Mouse (Mus musculus): Measurements from ENCODE around the gene Tkt. TPM values are rescaled to one million over a fixed set of nuclear protein-coding genes. Genes with fewer than 3 reads are reported as not detected.
"Not testable (repeated sequence)": the region's sequence is repeated elsewhere in the genome, so short reads cannot be mapped to it uniquely, and the experiment has no call there.

Tkt gene
- polyA plus RNA-seq, 1 experiment from 2014 or later: 238 TPM

DNA sequence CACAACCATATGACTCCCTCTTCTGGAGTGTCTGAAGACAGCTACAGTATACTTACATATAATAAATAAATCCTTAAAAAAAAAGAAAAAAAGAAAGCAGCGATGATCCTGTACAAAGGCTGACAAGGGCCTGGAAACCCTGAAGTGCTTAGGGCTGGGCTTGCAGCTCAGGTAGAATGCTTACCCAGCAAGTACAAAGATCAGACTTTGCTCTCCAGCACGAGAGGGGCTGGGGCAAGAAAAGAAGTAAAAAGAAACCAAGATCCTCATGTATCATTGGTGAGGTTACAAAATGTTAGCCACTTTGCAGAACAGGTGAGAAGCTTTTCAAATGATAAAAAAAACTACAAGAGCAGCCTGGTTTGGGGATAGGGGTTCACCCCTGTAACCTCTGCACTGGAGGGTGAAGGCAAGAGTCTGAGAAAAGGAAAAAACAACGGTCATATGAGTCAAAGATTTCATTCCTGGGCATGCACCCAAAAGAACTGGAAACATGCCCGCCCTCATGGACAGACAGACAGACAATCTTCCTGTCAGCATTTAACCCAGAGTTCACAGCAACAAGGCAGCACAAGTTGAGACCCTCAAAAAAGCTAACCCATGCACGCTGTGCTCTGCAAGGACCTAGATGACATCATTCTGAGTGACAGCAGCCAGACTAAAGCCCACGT, 14.2 kb upstream of the Tkt start:
- DNase-seq (ENCODE audit: low spot score): no peak
- Histone ChIP-seq H3K4me3 (replicated peaks; ENCODE audit: low read depth, low read length) (no peak overlapping the region), H3K4me2 (ENCODE audit: low read length) (no peak overlapping the region), H3K9ac (ENCODE audit: low read depth, low read length) (no peak overlapping the region), H3K27me3 (ENCODE audit: insufficient read depth, low read length) (no peaks in the 10 kb centered on the region), H3K4me1 (replicated peaks; ENCODE audit: insufficient read depth, low read length) (no peaks in the 10 kb centered on the region; the same call in 1 of the 2 replicates), H3K9me3 (replicated peaks; ENCODE audit: low read length) (no peaks in the 10 kb centered on the region), H3K36me3 (ENCODE audit: insufficient read depth, low read length) (no peaks in the 10 kb centered on the region), H3K27ac (no peak overlapping the region)
- no peak for TF ChIP-seq CTCF (IDR thresholded peaks at IDR 0.05; ENCODE audit: low read depth)
- WGBS: 68% methylated on average over 6 of the region's 6 CpGs
- ATAC-seq (replicated peaks; ENCODE audit: low FRiP score, low read depth): no peak

DNA sequence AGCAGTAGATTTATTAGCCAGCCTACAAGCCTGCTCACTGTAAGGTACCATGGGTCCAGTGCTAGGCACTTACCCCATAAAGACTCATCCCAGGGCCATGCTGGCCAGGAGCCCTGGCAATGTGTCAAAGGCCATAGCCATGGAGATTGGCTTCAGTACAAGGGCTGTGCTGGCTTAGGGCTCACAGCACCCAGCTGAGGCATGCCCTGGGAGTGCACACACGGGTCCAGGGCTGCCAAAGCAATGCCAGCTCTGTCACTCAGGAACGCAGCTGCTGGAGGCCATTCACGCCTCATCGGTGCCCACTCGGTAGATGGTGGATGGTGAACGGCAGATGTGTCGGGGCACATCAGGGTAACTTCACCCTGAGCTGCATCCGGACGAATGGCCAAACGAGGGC, 6.6 kb upstream of the Tkt start:
- H3K36me3 ChIP-seq (ENCODE audit: insufficient read depth, low read length): no peaks in the 10 kb centered on the region
- H3K9ac ChIP-seq (ENCODE audit: low read depth, low read length): no peak overlapping the region
- 52% methylated on average over 10 of the region's 10 CpGs for WGBS
- no peak for TF ChIP-seq CTCF (IDR thresholded peaks at IDR 0.05; ENCODE audit: low read depth)
- no peaks in the 10 kb centered on the region; the same call in 1 of the 2 replicates for H3K4me1 ChIP-seq (replicated peaks; ENCODE audit: insufficient read depth, low read length)
- ATAC-seq (replicated peaks; ENCODE audit: low FRiP score, low read depth) (no peak; the same call in 1 of the 2 replicates), DNase-seq (ENCODE audit: low spot score) (no peak)
- H3K27me3 ChIP-seq (ENCODE audit: insufficient read depth, low read length): no peaks in the 10 kb centered on the region
- no peak overlapping the region for H3K4me2 ChIP-seq (ENCODE audit: low read length)
- H3K4me3 ChIP-seq (replicated peaks; ENCODE audit: low read depth, low read length): no peak overlapping the region
- H3K27ac ChIP-seq: no peak overlapping the region
- no peaks in the 10 kb centered on the region for H3K9me3 ChIP-seq (replicated peaks; ENCODE audit: low read length)

DNA sequence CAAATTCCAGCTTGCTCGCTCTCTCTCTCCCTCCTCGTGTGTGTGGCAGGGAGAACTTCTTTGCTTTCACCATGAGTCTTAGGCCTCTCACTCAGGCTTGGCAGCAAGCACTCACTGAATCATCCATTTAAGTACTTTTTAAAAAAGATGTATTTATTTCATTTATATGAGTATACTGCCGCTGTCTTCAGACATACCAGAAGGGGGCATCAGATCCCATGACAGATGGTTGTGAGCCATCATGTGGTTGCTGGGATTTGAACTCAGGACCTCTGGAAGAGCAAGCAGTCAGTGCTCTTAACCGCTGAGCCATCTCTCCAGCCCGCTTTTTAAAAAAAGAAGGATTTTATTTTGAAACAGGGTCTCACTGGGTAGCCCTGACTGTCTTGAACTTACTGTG, 4.8 kb upstream of the Tkt start:
- 0 out of 2 replicates have a peak, but pooled peaks have one; percentile 16 for TF ChIP-seq CTCF (IDR thresholded peaks at IDR 0.05; ENCODE audit: low read depth)
- ATAC-seq (replicated peaks; ENCODE audit: low FRiP score, low read depth); H3K9ac ChIP-seq (ENCODE audit: low read depth, low read length); DNase-seq (ENCODE audit: low spot score); H3K4me2 ChIP-seq (ENCODE audit: low read length); H3K27me3 ChIP-seq (ENCODE audit: insufficient read depth, low read length); H3K4me3 ChIP-seq (replicated peaks; ENCODE audit: low read depth, low read length); H3K27ac ChIP-seq; H3K9me3 ChIP-seq (replicated peaks; ENCODE audit: low read length); H3K4me1 ChIP-seq (replicated peaks; ENCODE audit: insufficient read depth, low read length); H3K36me3 ChIP-seq (ENCODE audit: insufficient read depth, low read length): not testable (repeated sequence)
- WGBS: 79% methylated on average over 5 of the region's 5 CpGs

DNA sequence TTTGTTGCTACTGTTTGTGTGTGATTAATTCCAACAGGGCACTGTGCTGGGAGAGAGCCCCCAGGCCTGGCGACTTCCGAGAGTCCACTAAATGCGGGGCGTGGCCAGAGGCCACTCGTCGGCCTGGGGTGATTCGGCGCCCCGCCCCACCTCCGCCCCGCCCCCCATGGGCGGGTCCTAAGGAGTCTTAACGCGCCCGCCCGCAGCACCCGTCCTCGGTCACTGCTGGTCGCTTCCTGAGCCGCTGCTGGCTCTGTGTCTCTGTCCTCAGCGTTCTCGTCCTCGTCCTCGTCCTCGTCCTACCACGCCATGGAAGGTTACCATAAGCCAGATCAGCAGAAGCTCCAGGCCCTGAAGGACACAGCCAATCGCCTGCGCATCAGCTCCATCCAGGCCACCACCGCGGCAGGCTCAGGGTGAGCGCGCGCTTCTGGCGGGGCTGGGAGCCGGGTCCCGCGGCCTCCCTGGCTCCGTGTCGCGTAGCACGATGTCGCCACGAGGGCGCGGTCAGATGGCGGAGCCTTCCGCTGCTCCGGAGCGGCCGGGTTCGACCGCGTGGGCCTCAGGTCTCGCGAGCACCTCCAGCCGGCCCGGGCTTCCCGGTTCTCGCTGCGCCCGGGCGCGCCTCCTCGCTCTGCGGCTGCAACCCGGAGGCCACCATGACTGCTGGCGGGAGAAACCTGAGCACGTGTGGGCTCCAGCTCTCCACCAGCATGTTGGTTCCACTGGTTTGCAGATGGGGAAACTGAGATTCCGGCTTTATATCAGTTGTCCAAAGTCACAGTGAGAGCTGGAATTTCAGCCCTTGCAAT, 1.0 kb downstream of the Tkt start:
- Histone ChIP-seq H3K36me3 (ENCODE audit: insufficient read depth, low read length) (no peaks in the 10 kb centered on the region), H3K4me1 (replicated peaks; ENCODE audit: insufficient read depth, low read length) (peaks cover 24% of the 10 kb centered on the region), H3K9me3 (replicated peaks; ENCODE audit: low read length) (no peaks in the 10 kb centered on the region), H3K9ac (ENCODE audit: low read depth, low read length) (peak overlapping the region; percentile 82), H3K27ac (peak overlapping the region; percentile 92), H3K27me3 (ENCODE audit: insufficient read depth, low read length) (no peaks in the 10 kb centered on the region), H3K4me2 (ENCODE audit: low read length) (peak overlapping the region; percentile 97), H3K4me3 (replicated peaks; ENCODE audit: low read depth, low read length) (peak overlapping the region; percentile 65)
- WGBS: under 1% methylated on average over 69 of the region's 69 CpGs
- no peak for TF ChIP-seq CTCF (IDR thresholded peaks at IDR 0.05; ENCODE audit: low read depth)
- peak; percentile 96 for DNase-seq (ENCODE audit: low spot score)
- ATAC-seq (replicated peaks; ENCODE audit: low FRiP score, low read depth): peak; percentile 93

- Histone ChIP-seq H3K9me3 (replicated peaks; ENCODE audit: low read length) (no peaks in the 10 kb centered on the region), H3K27ac (peak overlapping the region; percentile 92), H3K4me1 (replicated peaks; ENCODE audit: insufficient read depth, low read length) (peaks cover 24% of the 10 kb centered on the region), H3K36me3 (ENCODE audit: insufficient read depth, low read length) (no peaks in the 10 kb centered on the region), H3K4me3 (replicated peaks; ENCODE audit: low read depth, low read length) (peak overlapping the region; percentile 65), H3K4me2 (ENCODE audit: low read length) (peak overlapping the region; percentile 97), H3K9ac (ENCODE audit: low read depth, low read length) (peak overlapping the region; percentile 82), H3K27me3 (ENCODE audit: insufficient read depth, low read length) (no peaks in the 10 kb centered on the region)
- no peak for TF ChIP-seq CTCF (IDR thresholded peaks at IDR 0.05; ENCODE audit: low read depth)
- 0% methylated on average over 10 of the region's 10 CpGs for WGBS
- ATAC-seq (replicated peaks; ENCODE audit: low FRiP score, low read depth) (no peak), DNase-seq (ENCODE audit: low spot score) (peak; percentile 18)
These were observed 1.6 kb downstream of the Tkt start for GRCm38 (mm10) chr14:30549777-30550149.

DNA sequence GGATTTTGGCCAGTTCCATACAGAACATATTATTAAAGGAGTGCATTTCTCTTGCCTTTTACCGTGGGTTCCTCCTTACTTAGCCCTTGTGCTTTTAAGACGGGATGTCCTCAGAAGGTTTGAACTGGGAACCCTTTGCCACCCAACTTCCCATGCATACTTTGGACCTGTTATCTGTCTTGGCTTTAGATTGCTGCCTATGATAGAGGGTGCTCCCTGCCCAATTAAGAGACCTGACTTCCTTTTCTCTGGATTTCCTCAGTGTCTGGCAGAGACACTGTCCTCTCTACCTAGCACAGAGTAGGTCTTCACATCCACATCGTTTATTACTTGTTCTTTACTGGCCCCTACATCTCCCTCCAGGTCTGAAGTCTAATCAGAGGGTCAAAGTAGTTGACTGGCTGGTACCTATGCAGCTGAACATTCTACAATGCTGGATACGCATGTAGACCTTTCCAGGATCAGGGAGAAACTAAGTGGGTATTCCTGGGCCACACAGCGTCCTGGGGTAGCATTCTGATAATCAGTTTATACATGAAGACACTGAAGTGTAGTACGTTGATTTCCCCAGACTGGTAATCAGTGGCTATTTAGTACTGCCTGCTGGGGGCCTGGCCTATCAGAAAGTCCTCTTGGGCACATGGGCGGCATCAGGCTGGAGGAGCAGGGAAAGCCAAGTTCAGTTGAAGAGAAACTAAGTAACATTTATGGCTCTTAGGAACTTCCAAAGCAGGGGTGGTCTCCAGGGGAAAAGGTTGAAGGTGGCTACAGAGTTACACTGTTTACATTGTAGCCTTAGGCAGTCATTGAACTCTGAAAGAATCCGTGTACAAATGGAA, 2.3 kb downstream of the Tkt start:
- peak overlapping the region; percentile 65 for H3K4me3 ChIP-seq (replicated peaks; ENCODE audit: low read depth, low read length)
- DNase-seq (ENCODE audit: low spot score) (no peak), ATAC-seq (replicated peaks; ENCODE audit: low FRiP score, low read depth) (no peak)
- no peaks in the 10 kb centered on the region for H3K27me3 ChIP-seq (ENCODE audit: insufficient read depth, low read length)
- H3K27ac ChIP-seq: no peak overlapping the region
- H3K9me3 ChIP-seq (replicated peaks; ENCODE audit: low read length): no peaks in the 10 kb centered on the region
- 0 out of 2 replicates have a peak, but pooled peaks cover 2% of the 10 kb centered on the region for H3K36me3 ChIP-seq (ENCODE audit: insufficient read depth, low read length)
- TF ChIP-seq CTCF (IDR thresholded peaks at IDR 0.05; ENCODE audit: low read depth): no peak
- H3K9ac ChIP-seq (ENCODE audit: low read depth, low read length): peak overlapping the region; percentile 82
- H3K4me2 ChIP-seq (ENCODE audit: low read length): peak overlapping the region; percentile 97
- 24% methylated on average over 8 of the region's 8 CpGs for WGBS
- peaks cover 24% of the 10 kb centered on the region for H3K4me1 ChIP-seq (replicated peaks; ENCODE audit: insufficient read depth, low read length)

All from kidney, postnatal 0 days (tissue).